Mouse (Mus musculus) CD4-positive, CD25-positive, alpha-beta regulatory T cell, adult 4 months (primary cell): ENCODE data around the gene Asb10. TPM values are rescaled to one million over a fixed set of nuclear protein-coding genes. Genes with fewer than 3 reads are reported as not detected.

Source experiments
- ATAC-seq: one replicate; pipeline ENCODE4 v1.8.0; 2017
- polyA plus RNA-seq, 2 experiments: library from polyadenylated mRNA; unstranded; fragments of 100-300 nt; shearing (Covaris generic); gene quantifications; one replicate each; pipeline ENCODE4 v1.2.1; 2017

Asb10 gene
- polyA plus RNA-seq, 2 experiments from 2014 or later = not detected

- ATAC-seq = no peak
Observed at GRCm38 (mm10) chr5:24490413-24490920, 50.3 kb downstream of the Asb10 start.

DNA sequence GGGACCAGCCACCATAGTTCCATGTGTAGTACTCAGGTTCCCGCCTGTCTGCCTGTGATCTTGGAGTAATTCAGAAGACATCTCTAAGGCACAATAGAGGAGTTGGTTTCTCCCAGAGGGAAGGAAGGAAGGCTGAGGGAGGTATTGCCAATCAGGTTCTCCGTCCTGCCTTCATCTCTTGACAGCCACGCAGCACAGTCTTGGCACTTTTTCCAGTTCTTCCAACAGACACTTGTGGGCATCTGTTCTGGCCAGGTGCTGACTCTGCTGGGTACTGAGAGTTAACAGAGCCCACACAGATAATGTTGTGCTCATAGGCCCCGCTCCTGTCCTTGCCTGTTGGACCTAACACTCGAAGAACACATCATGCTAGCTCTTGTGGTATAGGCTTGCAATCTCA lies 54.0 kb downstream of the Asb10 start:
- no peak for ATAC-seq

DNA sequence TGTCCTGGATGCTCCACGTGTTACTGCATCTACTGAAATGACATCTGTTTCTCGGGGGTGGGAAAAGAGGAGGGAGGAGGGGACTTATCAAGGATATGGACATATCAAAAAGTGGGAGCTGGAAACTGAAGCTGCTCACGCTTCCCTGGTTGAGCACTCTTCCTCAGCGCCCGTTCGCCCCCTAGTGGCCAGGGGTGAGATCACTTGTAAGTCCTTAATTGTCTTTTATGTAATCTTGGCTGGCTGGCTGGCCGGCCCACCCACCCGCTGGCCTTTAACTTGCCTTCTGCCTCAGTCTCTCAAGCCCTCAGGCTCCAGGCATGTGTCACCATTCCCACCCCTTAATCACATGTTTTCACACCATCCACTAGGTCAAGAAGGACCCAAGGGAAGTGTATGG lies 54.7 kb downstream of the Asb10 start:
- peak; percentile 44 for ATAC-seq

DNA sequence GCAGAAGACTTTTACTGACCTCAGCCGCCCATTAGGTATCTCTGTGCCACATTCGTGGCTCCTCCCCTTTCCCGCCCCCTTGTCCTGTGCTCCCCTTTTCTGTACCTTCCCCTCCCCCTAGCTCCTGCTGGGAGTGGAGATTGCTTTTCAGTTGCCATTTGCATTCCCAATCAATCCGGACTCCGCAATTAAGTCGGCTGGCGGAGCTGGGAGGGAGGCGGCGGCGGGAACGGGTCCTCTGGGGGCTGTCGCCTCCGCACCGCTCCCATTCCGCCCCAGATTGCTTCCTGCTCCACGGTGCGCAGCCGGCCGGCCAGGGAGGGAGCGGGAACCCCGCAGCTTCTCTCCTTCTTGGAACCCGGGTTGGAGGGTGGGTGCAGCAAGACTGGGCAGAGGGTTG lies 55.8 kb downstream of the Asb10 start:
- no peak for ATAC-seq

GRCm38 (mm10) chr5:24483326-24483725 lies 57.5 kb downstream of the Asb10 start:
- ATAC-seq = peak; percentile 79

Other genes starting within 250 kb of the Asb10 start
- 1 to 10 TPM in 1 of 2 experiments, under 1 TPM in 1; 0.30 to 1.2 TPM for gene Kcnh2, start 189.4 kb downstream of the Asb10 start, polyA plus RNA-seq
- gene Nos3, start 176.2 kb downstream of the Asb10 start, polyA plus RNA-seq = under 1 TPM; 0.08 to 0.14 TPM
- 1 to 10 TPM; 2.2 to 3.2 TPM for gene Atg9b, start 148.8 kb downstream of the Asb10 start, polyA plus RNA-seq
- gene Abcb8, start 147.3 kb downstream of the Asb10 start, polyA plus RNA-seq = 10 to 100 TPM; 16.1 to 44.6 TPM
- gene Asic3, start 127.6 kb downstream of the Asb10 start, polyA plus RNA-seq = not detected
- 10 to 100 TPM; 53.8 to 61.7 TPM for gene Cdk5, start 117.4 kb downstream of the Asb10 start, polyA plus RNA-seq
- 10 to 100 TPM; 13.5 to 22.6 TPM for gene Slc4a2, start 117.1 kb downstream of the Asb10 start, polyA plus RNA-seq
- gene Fastk, start 95.7 kb downstream of the Asb10 start, polyA plus RNA-seq = 10 to 100 TPM; 53.4 to 57.0 TPM
- gene Tmub1, start 93.1 kb downstream of the Asb10 start, polyA plus RNA-seq = 10 to 100 TPM; 72.9 to 95.2 TPM
- 1 to 10 TPM; 5.5 to 8.6 TPM for gene Agap3, start 88.8 kb downstream of the Asb10 start, polyA plus RNA-seq
- not detected for gene Gbx1, start 13.8 kb downstream of the Asb10 start, polyA plus RNA-seq
- not detected for gene 4931409K22Rik, start 15.8 kb upstream of the Asb10 start, polyA plus RNA-seq
- 10 to 100 TPM; 62.1 to 87.7 TPM for gene Abcf2, start 36.5 kb upstream of the Asb10 start, polyA plus RNA-seq
- 10 to 100 TPM in 1 of 2 experiments, 1 to 10 TPM in 1; 9.3 to 15.6 TPM for gene Chpf2, start 45.8 kb upstream of the Asb10 start, polyA plus RNA-seq
- gene Smarcd3, start 83.4 kb upstream of the Asb10 start, polyA plus RNA-seq = under 1 TPM; 0.48 to 0.61 TPM
- gene Nub1, start 144.6 kb upstream of the Asb10 start, polyA plus RNA-seq = 100 to 1,000 TPM in 1 of 2 experiments, 10 to 100 TPM in 1; 83.4 to 107 TPM
- under 1 TPM; 0.39 to 0.91 TPM for gene Wdr86, start 189.7 kb upstream of the Asb10 start, polyA plus RNA-seq
- gene Crygn, start 217.0 kb upstream of the Asb10 start, polyA plus RNA-seq = 1 to 10 TPM in 1 of 2 experiments, not detected in 1; 1.8 TPM